Comparison of ENCODE assay signal across 19 mouse cellular contexts in the genomic region with DNA sequence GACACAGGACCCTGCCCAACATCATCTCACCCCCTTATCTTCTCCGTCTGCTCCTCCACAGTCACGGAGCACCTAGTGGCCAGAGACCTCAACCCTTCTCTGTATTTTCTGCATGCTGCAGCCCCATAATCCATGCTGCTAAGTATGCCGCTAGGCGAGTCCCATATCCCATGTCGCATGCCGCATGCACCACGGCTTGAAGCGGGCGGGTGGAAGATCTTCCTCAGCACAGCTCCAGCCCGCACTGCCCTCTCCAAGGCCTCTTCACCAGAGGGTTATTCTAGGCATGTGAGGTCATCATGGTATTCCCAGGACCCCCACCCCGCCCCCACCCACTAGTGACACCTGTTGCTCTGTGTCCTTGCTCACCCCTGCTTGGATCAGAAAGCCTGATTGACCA. TPM values are rescaled to one million over a fixed set of nuclear protein-coding genes. Genes with fewer than 3 reads are reported as not detected.
DNase-seq lines count a peak whose midpoint lies in the region; ATAC-seq and TF ChIP-seq lines count a peak whose summit lies in the region.
"Had no signal": no experiment of that assay in that cellular context is flagged by ENCODE, and none has a peak within 500 bp of the region (broad histone marks: within the 10 kb centered on the region; RNA-seq: fewer than 3 reads in every experiment).

No protein-coding gene starts in this region.

- H3K36me3 ChIP-seq in hindbrain, embryonic 10.5 days, result no peaks in the 10 kb centered on the region
- H3K36me3 ChIP-seq in hindbrain, embryonic 16.5 days (ENCODE audit: control insufficient read depth, insufficient read depth, low read length), result no peaks in the 10 kb centered on the region
- no peaks in the 10 kb centered on the region for H3K36me3 ChIP-seq in lung, embryonic 14.5 days (ENCODE audit: insufficient read depth)
- H3K36me3 ChIP-seq in embryonic facial prominence, embryonic 10.5 days (replicated peaks), result no peaks in the 10 kb centered on the region
- no peaks in the 10 kb centered on the region for H3K36me3 ChIP-seq in stomach, postnatal 0 days (ENCODE audit: control insufficient read depth, insufficient read depth, low read length)
- H3K36me3 ChIP-seq: forebrain, embryonic 12.5 days had no signal

- H3K27ac ChIP-seq in hindbrain, embryonic 10.5 days, result peak overlapping the region; percentile 19; the same call in 1 of the 2 replicates
- no peak overlapping the region for H3K27ac ChIP-seq in hindbrain, embryonic 16.5 days (ENCODE audit: low read depth, low read length)
- H3K27ac ChIP-seq in lung, embryonic 14.5 days (ENCODE audit: low read depth), result no peak overlapping the region
- H3K27ac ChIP-seq in embryonic facial prominence, embryonic 10.5 days (replicated peaks), result peak overlapping the region; percentile 68
- H3K27ac ChIP-seq in stomach, postnatal 0 days (replicated peaks), result no peak overlapping the region
- H3K27ac ChIP-seq: forebrain, embryonic 12.5 days; hindbrain, embryonic 14.5 days had no signal

- H3K4me2 ChIP-seq in hindbrain, embryonic 16.5 days (ENCODE audit: low read length), result no peak overlapping the region
- H3K4me2 ChIP-seq in lung, embryonic 14.5 days, result no peak overlapping the region
- H3K4me2 ChIP-seq in stomach, postnatal 0 days (replicated peaks; ENCODE audit: low read depth), result no peak overlapping the region
- H3K4me2 ChIP-seq: forebrain, embryonic 12.5 days; hindbrain, embryonic 14.5 days had no signal

- H3K4me1 ChIP-seq in hindbrain, embryonic 10.5 days (replicated peaks), result peaks cover 44% of the 10 kb centered on the region
- peaks cover 10% of the 10 kb centered on the region for H3K4me1 ChIP-seq in hindbrain, embryonic 16.5 days (ENCODE audit: control insufficient read depth, insufficient read depth, low read depth, low read length)
- peaks cover 9% of the 10 kb centered on the region for H3K4me1 ChIP-seq in lung, embryonic 14.5 days (ENCODE audit: insufficient read depth)
- H3K4me1 ChIP-seq in embryonic facial prominence, embryonic 10.5 days, result peaks cover 73% of the 10 kb centered on the region
- H3K4me1 ChIP-seq in stomach, postnatal 0 days (replicated peaks; ENCODE audit: control insufficient read depth, insufficient read depth), result peaks cover 4% of the 10 kb centered on the region; the same call in 1 of the 2 replicates

- H3K27me3 ChIP-seq in hindbrain, embryonic 10.5 days (ENCODE audit: insufficient read depth, poor library complexity, severe bottlenecking), result no peaks in the 10 kb centered on the region
- no peaks in the 10 kb centered on the region for H3K27me3 ChIP-seq in hindbrain, embryonic 16.5 days (replicated peaks; ENCODE audit: control insufficient read depth, insufficient read depth, low read length)
- no peaks in the 10 kb centered on the region for H3K27me3 ChIP-seq in lung, embryonic 14.5 days (ENCODE audit: insufficient read depth, low read length)
- H3K27me3 ChIP-seq in embryonic facial prominence, embryonic 10.5 days (replicated peaks; ENCODE audit: low read depth, poor library complexity, severe bottlenecking), result no peaks in the 10 kb centered on the region
- H3K27me3 ChIP-seq in stomach, postnatal 0 days (ENCODE audit: control insufficient read depth, insufficient read depth, low read length), result no peaks in the 10 kb centered on the region

- no peak for ATAC-seq in hindbrain, embryonic 16.5 days
- ATAC-seq in lung, embryonic 14.5 days (ENCODE audit: insufficient read depth), result no peak
- no peak for ATAC-seq in stomach, postnatal 0 days (ENCODE audit: low FRiP score, low TSS enrichment)
- ATAC-seq: forebrain, postnatal 0 days had no signal

- H3K9me3 ChIP-seq in hindbrain, embryonic 10.5 days, result no peaks in the 10 kb centered on the region
- H3K9me3 ChIP-seq in hindbrain, embryonic 16.5 days (ENCODE audit: control insufficient read depth, low read length), result no peaks in the 10 kb centered on the region
- H3K9me3 ChIP-seq in lung, embryonic 14.5 days (ENCODE audit: low read depth, low read length), result no peaks in the 10 kb centered on the region
- no peaks in the 10 kb centered on the region for H3K9me3 ChIP-seq in embryonic facial prominence, embryonic 10.5 days
- no peaks in the 10 kb centered on the region for H3K9me3 ChIP-seq in stomach, postnatal 0 days (ENCODE audit: control insufficient read depth, low read length)
- H3K9me3 ChIP-seq: forebrain, embryonic 12.5 days had no signal

- H3K4me3 ChIP-seq in hindbrain, embryonic 10.5 days, result no peak overlapping the region
- H3K4me3 ChIP-seq in hindbrain, embryonic 16.5 days (ENCODE audit: low read length), result no peak overlapping the region
- no peak overlapping the region for H3K4me3 ChIP-seq in lung, embryonic 14.5 days (ENCODE audit: low read depth, low read length)
- H3K4me3 ChIP-seq in embryonic facial prominence, embryonic 10.5 days, result peak overlapping the region; percentile 25; the same call in 1 of the 2 replicates
- H3K4me3 ChIP-seq in stomach, postnatal 0 days (ENCODE audit: low read depth, low read length), result no peak overlapping the region
- H3K4me3 ChIP-seq: forebrain, embryonic 12.5 days; gastrocnemius, adult 2 months had no signal

- 0 out of 2 replicates have a peak, but pooled peaks have one; percentile 7 for TF ChIP-seq CTCF in lung, embryonic 14.5 days (IDR thresholded peaks at IDR 0.05; ENCODE audit: low read depth)
- peak; percentile 24 for TF ChIP-seq CTCF in stomach, postnatal 0 days (IDR thresholded peaks at IDR 0.05; ENCODE audit: low read depth)

- WGBS in hindbrain, embryonic 10.5 days, result 86% methylated on average over 11 of the region's 11 CpGs
- WGBS in hindbrain, embryonic 16.5 days, result 90% methylated on average over 11 of the region's 11 CpGs
- WGBS in lung, embryonic 14.5 days, result 81% methylated on average over 11 of the region's 11 CpGs
- 72% methylated on average over 11 of the region's 11 CpGs for WGBS in embryonic facial prominence, embryonic 10.5 days
- WGBS in stomach, postnatal 0 days, result 85% methylated on average over 11 of the region's 11 CpGs

- DNase-seq in hindbrain, embryonic 10.5 days (ENCODE audit: low spot score), result peak; percentile 18
- no peak for DNase-seq in lung, embryonic 14.5 days
- DNase-seq in lung, postnatal 4 days, result no peak
- DNase-seq in embryonic facial prominence, embryonic 10.5 days (ENCODE audit: low spot score), result peak; percentile 37
- no peak for DNase-seq in stomach, postnatal 0 days (ENCODE audit: low spot score)
- DNase-seq in spleen, postnatal 14 days (ENCODE audit: low spot score in 2 of 2), result no peak
- DNase-seq: adrenal gland, adult 8-10 months; adrenal gland, postnatal 36 days; cerebellum, adult 2 months; cerebellum, postnatal 10 days; forebrain, postnatal 0 days; gastrocnemius, adult 2 months; gastrocnemius, postnatal 25 days; heart, postnatal 10 days had no signal

- H3K9ac ChIP-seq in hindbrain, embryonic 16.5 days (ENCODE audit: low read depth, low read length), result no peak overlapping the region
- no peak overlapping the region for H3K9ac ChIP-seq in lung, embryonic 14.5 days
- H3K9ac ChIP-seq in stomach, postnatal 0 days (ENCODE audit: low read length), result no peak overlapping the region
- H3K9ac ChIP-seq: forebrain, embryonic 12.5 days; forebrain, postnatal 0 days; hindbrain, embryonic 14.5 days had no signal

- TF ChIP-seq EP300 in stomach, postnatal 0 days (optimal IDR thresholded peaks at IDR 0.05), result no peak

RNA-seq across cellular contexts. Expression of a gene that starts 11.4 kb away (rescaled TPM):
- 167 and 168 TPM in 2 replicates for polyA plus RNA-seq in hindbrain, embryonic 10.5 days (2016; fragmentation: Nextera tagmentation; extraction: Ambion mirVana)
- polyA plus RNA-seq in hindbrain, embryonic 16.5 days (2015; fragmentation: Nextera tagmentation; extraction: Ambion mirVana), result 125 and 134 TPM in 2 replicates
- 141 and 153 TPM in 2 replicates for polyA plus RNA-seq in lung, embryonic 14.5 days (2014; fragmentation: Nextera tagmentation; extraction: Ambion mirVana)
- 159 and 166 TPM in 2 replicates for polyA plus RNA-seq in embryonic facial prominence, embryonic 10.5 days (2016; fragmentation: Nextera tagmentation; extraction: Ambion mirVana)
- 206 and 215 TPM in 2 replicates for polyA plus RNA-seq in stomach, postnatal 0 days (2015; fragmentation: Nextera tagmentation; extraction: Ambion mirVana)

RNA-seq across cellular contexts. Expression of a gene that starts 51.2 kb away (rescaled TPM):
- not detected in 2 replicates for polyA plus RNA-seq in hindbrain, embryonic 10.5 days (2016; fragmentation: Nextera tagmentation; extraction: Ambion mirVana)
- polyA plus RNA-seq in hindbrain, embryonic 16.5 days (2015; fragmentation: Nextera tagmentation; extraction: Ambion mirVana), result not detected in 2 replicates
- not detected in 2 replicates for polyA plus RNA-seq in lung, embryonic 14.5 days (2014; fragmentation: Nextera tagmentation; extraction: Ambion mirVana)
- not detected in 2 replicates for polyA plus RNA-seq in embryonic facial prominence, embryonic 10.5 days (2016; fragmentation: Nextera tagmentation; extraction: Ambion mirVana)
- not detected in 2 replicates for polyA plus RNA-seq in stomach, postnatal 0 days (2015; fragmentation: Nextera tagmentation; extraction: Ambion mirVana)
- polyA plus RNA-seq: cerebellum, adult 2 months; embryonic facial prominence, embryonic 11.5 days; forebrain, embryonic 12.5 days; forebrain, postnatal 0 days; heart, embryonic 14.5 days; hindbrain, embryonic 14.5 days had no signal

Comparison
In these comparisons a context has a peak if more than half of its experiments do, and no peak if none do; other contexts are left out.
1. H3K27ac ChIP-seq: peak in hindbrain, embryonic 10.5 days (single experiment) and embryonic facial prominence, embryonic 10.5 days (single experiment); none in hindbrain, embryonic 16.5 days (single experiment), lung, embryonic 14.5 days (single experiment) and stomach, postnatal 0 days (single experiment).
2. DNase-seq: peak in hindbrain, embryonic 10.5 days (single experiment) and embryonic facial prominence, embryonic 10.5 days (single experiment); none in lung, embryonic 14.5 days (single experiment), lung, postnatal 4 days (0 of 2), stomach, postnatal 0 days (single experiment) and spleen, postnatal 14 days (0 of 2).